In genomic region chr6:59483587-59483986, GRCm38 (mm10) we compare ENCODE assay signal across 8 mouse cellular contexts. TPM values are rescaled to one million over a fixed set of nuclear protein-coding genes. Genes with fewer than 3 reads are reported as not detected.
DNase-seq lines count a peak whose midpoint lies in the region; ATAC-seq and TF ChIP-seq lines count a peak whose summit lies in the region.
"Had no signal": no experiment of that assay in that cellular context is flagged by ENCODE, and none has a peak within 500 bp of the region (broad histone marks: within the 10 kb centered on the region; RNA-seq: fewer than 3 reads in every experiment).

No protein-coding gene starts in this region.

- no peaks in the 10 kb centered on the region for H3K9me3 ChIP-seq in kidney, embryonic 14.5 days (ENCODE audit: control insufficient read depth, low read length)
- no peaks in the 10 kb centered on the region for H3K9me3 ChIP-seq in limb, embryonic 14.5 days (ENCODE audit: control insufficient read depth, low read length)

- peak; percentile 14 to 15 for DNase-seq in B cell, adult 2 months
- peak; percentile 48 for DNase-seq in ES-CJ7 (ENCODE audit: low read depth, low spot score)
- peak; percentile 80 for DNase-seq in cerebellum, adult 9-10 months
- peak; percentile 26 for DNase-seq in gastrocnemius, postnatal 10 days
- DNase-seq in limb, embryonic 14.5 days (ENCODE audit: low spot score) = peak; percentile 26
- DNase-seq in right cerebral cortex, adult 18-20 months = peak; percentile 38

- no peak for TF ChIP-seq POLR2A in limb, embryonic 14.5 days (IDR thresholded peaks at IDR 0.05; ENCODE audit: borderline replicate concordance, extremely low read depth, insufficient read depth, insufficient read length)

- H3K27ac ChIP-seq in kidney, embryonic 14.5 days (ENCODE audit: low read depth, low read length) = no peak overlapping the region
- H3K27ac ChIP-seq in limb, embryonic 14.5 days (replicated peaks; ENCODE audit: low read depth, low read length) = no peak overlapping the region

- H3K9ac ChIP-seq in kidney, embryonic 14.5 days (ENCODE audit: low read depth, low read length) = no peak overlapping the region
- no peak overlapping the region for H3K9ac ChIP-seq in limb, embryonic 14.5 days (ENCODE audit: low read depth, low read length, severe bottlenecking)

- H3K36me3 ChIP-seq in kidney, embryonic 14.5 days (ENCODE audit: control insufficient read depth, insufficient read depth, low read length) = no peaks in the 10 kb centered on the region
- no peaks in the 10 kb centered on the region for H3K36me3 ChIP-seq in limb, embryonic 14.5 days (ENCODE audit: control insufficient read depth, insufficient read depth, low read length)

- H3K4me2 ChIP-seq in kidney, embryonic 14.5 days (replicated peaks; ENCODE audit: low read depth, low read length) = no peak overlapping the region
- H3K4me2 ChIP-seq in limb, embryonic 14.5 days (replicated peaks; ENCODE audit: low read depth, low read length, severe bottlenecking) = no peak overlapping the region

- H3K27me3 ChIP-seq in kidney, embryonic 14.5 days (ENCODE audit: control insufficient read depth, insufficient read depth, low read length) = no peaks in the 10 kb centered on the region
- no peaks in the 10 kb centered on the region for H3K27me3 ChIP-seq in limb, embryonic 14.5 days (ENCODE audit: control insufficient read depth, insufficient read depth, low read length)

- ATAC-seq in kidney, embryonic 14.5 days (ENCODE audit: low FRiP score, low TSS enrichment) = peak; percentile 60; the same call in 1 of the 2 replicates
- 0 out of 2 replicates have a peak, but pooled peaks have one; percentile 50 for ATAC-seq in limb, embryonic 14.5 days (ENCODE audit: low FRiP score, low read depth)

- 23% methylated on average over 3 of the region's 3 CpGs for WGBS in kidney, embryonic 14.5 days
- 16% methylated on average over 3 of the region's 3 CpGs for WGBS in limb, embryonic 14.5 days

- H3K4me1 ChIP-seq in kidney, embryonic 14.5 days (ENCODE audit: control insufficient read depth, insufficient read depth, low read length) = no peaks in the 10 kb centered on the region
- H3K4me1 ChIP-seq in limb, embryonic 14.5 days (ENCODE audit: control insufficient read depth, insufficient read depth, low read length) = no peaks in the 10 kb centered on the region

- H3K4me3 ChIP-seq in kidney, embryonic 14.5 days (ENCODE audit: low read length) = no peak overlapping the region
- H3K4me3 ChIP-seq in limb, embryonic 14.5 days (replicated peaks; ENCODE audit: low read length) = no peak overlapping the region
- H3K4me3 ChIP-seq: erythroblast, embryonic 14.5 days had no signal

RNA-seq across cellular contexts. Expression of gene Gprin3, which starts 57.5 kb away (rescaled TPM):
- 1 to 10 TPM in 1 of 2 experiments, under 1 TPM in 1; 0.66 to 1.0 TPM for total RNA-seq in gastrocnemius, postnatal 10 days (2021)
- 1.1 and 1.4 TPM in 2 replicates for polyA plus RNA-seq in kidney, embryonic 14.5 days (2014; fragmentation: Nextera tagmentation; extraction: Ambion mirVana)
- 0.28 TPM in 2 replicates for polyA plus RNA-seq in limb, embryonic 14.5 days (2012; rRNA removed)
- 1.2 TPM in 2 replicates for polyA plus RNA-seq in limb, embryonic 14.5 days (2014; fragmentation: Nextera tagmentation; extraction: Ambion mirVana)
- polyA plus RNA-seq: erythroblast, embryonic 14.5 days had no signal

Comparison
In these comparisons a context has a peak if more than half of its experiments do, and no peak if none do; other contexts are left out.
1. DNase-seq: peak in every context shown above with its lines; median percentile 80 in cerebellum, adult 9-10 months; 48 in ES-CJ7; 38 in right cerebral cortex, adult 18-20 months; 26 in gastrocnemius, postnatal 10 days; 26 in limb, embryonic 14.5 days; 14 in B cell, adult 2 months.